Mouse (Mus musculus) stomach, postnatal 0 days (tissue): Measurements from ENCODE around the gene Qpct. TPM values are rescaled to one million over a fixed set of nuclear protein-coding genes. Genes with fewer than 3 reads are reported as not detected.

ENCODE experiments used
- ATAC-seq: fragments of 200-750 bp; cut with Nextera tagmentation; 2 replicates; pipeline ENCODE4 v1.8.0; 2017; ENCODE audit not compliant: low FRiP score, low TSS enrichment
- DNase-seq: peaks from one replicate; pipeline ENCODE4 v3.0.0-alpha.2; 2016; ENCODE audit warnings: low spot score
- H3K27ac ChIP-seq: fragments of 300-500 bp; sonication (generic); replicated peaks from 2 replicates; pipeline ENCODE4 v1.5.1; 2014; ENCODE audit warnings: mild to moderate bottlenecking, control low read depth
- H3K27me3 ChIP-seq: fragments of 300-500 bp; sonication (generic); 2 replicates; pipeline ENCODE4 v1.6.1; 2014; ENCODE audit warnings: low read length; ENCODE audit not compliant: control insufficient read depth, insufficient read depth
- H3K36me3 ChIP-seq: fragments of 300-500 bp; sonication (generic); 2 replicates; pipeline ENCODE4 v1.6.1; 2014; ENCODE audit warnings: low read length, mixed read lengths; ENCODE audit not compliant: control insufficient read depth, insufficient read depth
- H3K4me1 ChIP-seq: fragments of 300-500 bp; sonication (generic); replicated peaks from 2 replicates; pipeline ENCODE4 v1.6.1; 2014; ENCODE audit warnings: antibody characterized with exemption; ENCODE audit not compliant: control insufficient read depth, insufficient read depth
- H3K4me2 ChIP-seq: fragments of 300-500 bp; sonication (generic); replicated peaks from 2 replicates; pipeline ENCODE4 v1.6.1; 2014; ENCODE audit warnings: low read depth, mild to moderate bottlenecking, control low read depth, moderate library complexity
- H3K4me3 ChIP-seq: fragments of 300-500 bp; sonication (generic); 2 replicates; pipeline ENCODE4 v1.5.1; 2014; ENCODE audit warnings: low read depth, low read length, control low read depth
- H3K9ac ChIP-seq: fragments of 300-500 bp; sonication (generic); 2 replicates; pipeline ENCODE4 v1.6.1; 2014; ENCODE audit warnings: mild to moderate bottlenecking, low read length, control low read depth, mixed read lengths
- H3K9me3 ChIP-seq: fragments of 300-500 bp; sonication (generic); 2 replicates; pipeline ENCODE4 v1.6.1; 2016; ENCODE audit warnings: low read length; ENCODE audit not compliant: control insufficient read depth
- CTCF ChIP-seq: IDR thresholded peaks from 2 replicates; pipeline ENCODE4 v1.5.1; 2016; ENCODE audit warnings: antibody characterized with exemption, low read depth, mild to moderate bottlenecking, moderate library complexity
- EP300 ChIP-seq: optimal IDR thresholded peaks from 2 replicates; pipeline ENCODE3; 2016; ENCODE audit warnings: antibody characterized with exemption
- WGBS: fragments of 180-500 bp; shearing (Covaris S2); extraction: QIAGEN DNeasy Blood & Tissue Kit; methylation state at CpG from one replicate; pipeline ENCODE4 v1.1.7; 2014; 5-methylcytosine and 5-hydroxymethylcytosine counted together
- polyA plus RNA-seq: library from polyadenylated mRNA; unstranded; fragments of >200 nt; fragmentation: Nextera tagmentation; extraction: Ambion mirVana; gene quantifications from 2 replicates; pipeline ENCODE4 v1.2.1, GENCODE M21; 2015

The Qpct gene
- polyA plus RNA-seq, 1 experiment from 2014 or later = 23.6 TPM

- DNase-seq (no peak), ATAC-seq (no peak)
- no peak for TF ChIP-seq CTCF
- no peak for TF ChIP-seq EP300
These were observed 82.0 kb downstream of the Qpct start for GRCm38 (mm10) chr17:79133740-79134139.

GRCm38 (mm10) chr17:79135826-79136225 is 84.1 kb downstream of the Qpct start:
- Histone ChIP-seq H3K27ac (no peak overlapping the region), H3K4me3 (no peak overlapping the region), H3K9me3 (no peaks in the 10 kb centered on the region), H3K27me3 (no peaks in the 10 kb centered on the region), H3K4me1 (no peaks in the 10 kb centered on the region), H3K4me2 (no peak overlapping the region), H3K36me3 (no peaks in the 10 kb centered on the region), H3K9ac (no peak overlapping the region)
- no peak for TF ChIP-seq EP300
- TF ChIP-seq CTCF = no peak
- WGBS = 72% methylated on average over 6 of the region's 6 CpGs
- ATAC-seq (no peak), DNase-seq (no peak)

More at GRCm38 (mm10) chr17:79133740-79134139, 82.0 kb downstream of the Qpct start:
- Histone ChIP-seq H3K36me3 (no peaks in the 10 kb centered on the region), H3K27ac (no peak overlapping the region), H3K4me1 (no peaks in the 10 kb centered on the region), H3K4me2 (no peak overlapping the region), H3K4me3 (no peak overlapping the region), H3K27me3 (no peaks in the 10 kb centered on the region), H3K9me3 (no peaks in the 10 kb centered on the region), H3K9ac (no peak overlapping the region)
- 50% methylated on average over 8 of the region's 8 CpGs for WGBS

DNA sequence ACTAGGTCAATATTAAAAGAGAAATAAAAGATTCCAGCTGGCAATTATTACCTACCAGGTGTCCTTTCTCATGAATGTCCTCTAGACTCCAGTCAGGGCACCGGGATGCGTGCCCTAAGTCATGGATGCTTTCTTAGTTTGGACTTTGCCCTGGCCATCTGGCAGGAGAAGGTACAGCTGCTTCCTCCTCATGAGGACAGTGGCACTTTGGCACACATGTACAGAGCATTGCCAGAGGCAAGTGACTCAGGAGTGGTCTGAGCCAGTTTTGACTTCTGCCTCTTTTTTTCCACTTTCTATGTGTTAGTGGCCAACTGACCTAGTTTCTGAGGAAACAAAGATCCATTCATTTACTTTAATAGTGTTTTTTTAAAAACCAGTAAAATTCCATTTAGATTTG is 84.7 kb downstream of the Qpct start:
- Histone ChIP-seq H3K4me1 (no peaks in the 10 kb centered on the region), H3K4me2 (no peak overlapping the region), H3K27ac (no peak overlapping the region), H3K4me3 (no peak overlapping the region), H3K9ac (no peak overlapping the region), H3K27me3 (no peaks in the 10 kb centered on the region), H3K9me3 (no peaks in the 10 kb centered on the region), H3K36me3 (no peaks in the 10 kb centered on the region)
- DNase-seq (no peak), ATAC-seq (no peak)
- TF ChIP-seq CTCF (no peak), EP300 (no peak)
- 57% methylated on average over 2 of the region's 2 CpGs for WGBS

Other genes with a start within 250 kb of the Qpct start
- 3.7 and 4.4 TPM in 2 replicates for gene Heatr5b, start 216.5 kb upstream of the Qpct start, polyA plus RNA-seq
- gene Gpatch11, start 216.3 kb upstream of the Qpct start, polyA plus RNA-seq = 33.8 and 35.3 TPM in 2 replicates
- 7.6 and 12.4 TPM in 2 replicates for gene Eif2ak2, start 169.3 kb upstream of the Qpct start, polyA plus RNA-seq
- gene Sult6b1, start 144.9 kb upstream of the Qpct start, polyA plus RNA-seq = 0.07 and 0.12 TPM in 2 replicates
- 131 and 136 TPM in 2 replicates for gene Cebpzos, start 135.4 kb upstream of the Qpct start, polyA plus RNA-seq
- gene Cebpz, start 114.8 kb upstream of the Qpct start, polyA plus RNA-seq = 32.6 and 44.7 TPM in 2 replicates
- 37.8 and 40.6 TPM in 2 replicates for gene Ndufaf7, start 114.8 kb upstream of the Qpct start, polyA plus RNA-seq
- 10.8 and 11.4 TPM in 2 replicates for gene Prkd3, start 31.1 kb upstream of the Qpct start, polyA plus RNA-seq